Mouse (Mus musculus) gastrocnemius, postnatal 4 days (tissue): ENCODE data around the gene Dmrta2. TPM values are rescaled to one million over a fixed set of nuclear protein-coding genes. Genes with fewer than 3 reads are reported as not detected.

Source experiments
- DNase-seq, 2 experiments: peaks; one replicate each; pipeline ENCODE4 v3.0.0; 2021 to 2022; ENCODE audit warnings: low spot score in 2 of 2, mixed read lengths in 2 of 2
- total RNA-seq, 2 experiments: library from RNA; stranded (reverse); gene quantifications; 2 replicates each; pipeline ENCODE4 v1.2.3; 2021

The Dmrta2 gene
- total RNA-seq, 2 experiments from 2014 or later = 0.44 to 0.75 TPM

DNA sequence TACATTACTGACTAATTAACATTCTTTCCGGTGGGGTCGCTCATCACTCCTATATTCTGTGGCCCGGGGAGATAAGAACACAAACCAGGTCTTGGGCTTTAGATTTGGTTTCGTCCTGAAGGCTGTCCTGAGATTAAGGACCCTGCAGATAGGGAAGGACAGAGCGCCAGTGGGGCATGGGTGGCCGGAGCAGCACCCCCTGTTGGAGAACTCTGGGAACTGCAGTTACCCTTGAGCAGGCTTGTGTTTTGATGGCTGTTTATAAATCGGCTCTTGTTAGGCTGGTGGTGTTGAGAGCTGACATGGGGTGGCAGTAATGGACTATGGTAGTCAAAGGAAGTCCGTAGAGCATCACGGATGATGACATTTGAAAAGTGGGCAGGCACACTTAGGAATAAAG lies 41.3 kb downstream of the Dmrta2 start:
- DNase-seq = no peak

DNA sequence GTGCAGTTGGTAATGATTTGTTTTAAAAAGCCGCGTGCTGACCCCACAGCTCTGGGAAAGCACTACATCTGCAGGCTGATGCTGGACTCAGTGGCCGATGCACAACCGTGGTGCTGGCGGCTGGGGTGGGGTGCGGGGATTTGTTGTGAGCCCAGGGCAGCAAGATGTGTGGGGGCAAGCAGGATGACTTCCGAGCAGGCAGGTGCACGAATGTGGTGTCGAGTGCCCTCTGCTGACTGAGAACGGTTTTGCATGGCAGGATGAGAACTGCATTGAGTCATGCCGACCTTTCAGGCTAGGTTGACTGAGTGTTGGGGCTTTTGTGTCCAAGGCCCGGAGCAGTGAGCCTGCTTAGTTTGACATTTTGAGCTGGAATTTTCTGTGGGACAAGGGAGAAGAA lies 42.4 kb downstream of the Dmrta2 start:
- peak; percentile 37 to 61 for DNase-seq

DNA sequence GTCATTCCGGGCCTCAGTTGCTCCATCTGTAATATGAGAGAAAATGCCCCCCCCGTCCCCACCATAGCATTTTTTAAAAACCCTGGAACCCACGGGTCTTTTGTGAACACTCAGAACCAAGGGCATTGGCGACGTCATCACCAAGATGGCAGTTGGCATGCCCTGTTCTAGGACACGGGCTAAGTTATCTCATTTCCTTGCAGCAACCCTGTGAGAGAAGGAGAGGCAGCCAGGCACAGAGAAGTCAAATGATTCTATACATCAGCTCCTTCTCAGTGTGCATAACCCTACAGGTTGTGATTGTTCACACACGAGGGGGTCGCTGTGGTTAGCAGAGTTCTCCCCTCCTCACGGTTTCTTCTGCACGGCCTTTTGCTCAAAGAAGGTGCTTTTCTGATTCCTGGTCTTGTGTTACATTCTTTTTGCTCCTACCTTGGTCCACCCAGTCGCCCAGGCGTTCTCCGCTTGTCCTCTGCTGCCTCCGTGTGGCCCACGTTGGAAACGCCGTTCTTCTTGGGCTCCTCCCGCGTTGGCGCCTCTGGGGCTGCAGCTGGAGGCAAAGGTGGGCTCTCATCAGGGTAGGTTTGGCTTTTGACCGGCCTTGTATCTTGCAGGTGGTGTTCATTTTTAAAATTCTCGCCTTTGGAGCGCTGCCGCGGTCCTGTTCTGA lies 44.2 kb downstream of the Dmrta2 start:
- DNase-seq = peak; percentile 58 to 75

DNA sequence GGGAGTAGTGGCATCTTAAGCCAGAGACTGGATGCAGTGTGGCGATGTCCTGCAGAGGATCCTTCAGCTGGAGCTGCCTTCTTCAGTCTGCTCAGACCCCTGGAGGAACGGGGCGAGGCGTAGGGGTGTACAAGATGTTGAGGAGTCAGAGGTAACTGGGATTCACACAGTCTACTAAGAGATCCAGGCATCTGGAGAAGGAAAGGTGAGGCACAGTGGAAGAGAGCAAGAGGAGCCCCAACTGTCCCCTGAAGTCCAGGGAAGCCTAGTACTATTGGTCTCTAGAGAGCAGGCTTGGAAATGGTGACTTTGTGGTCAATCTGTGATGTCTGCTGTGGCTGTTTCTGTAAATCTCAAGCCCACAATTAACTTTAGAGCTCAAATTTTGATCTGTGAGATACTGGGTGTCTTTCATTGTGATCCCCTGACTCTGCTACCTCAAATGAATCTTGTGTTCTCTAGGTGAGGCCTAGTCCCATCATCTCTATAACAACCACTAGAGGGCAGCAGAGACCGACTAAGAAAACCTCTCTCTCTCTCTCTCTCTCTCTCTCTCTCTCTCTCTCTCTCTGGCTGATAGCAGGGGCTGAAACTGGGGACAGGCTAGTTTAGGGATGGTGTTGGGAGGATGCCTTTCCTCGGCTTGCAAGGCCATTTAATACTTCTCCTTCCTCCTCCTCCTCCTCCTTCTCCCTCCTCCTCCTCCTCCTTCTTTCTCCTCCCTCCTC lies 50.8 kb downstream of the Dmrta2 start:
- no peak for DNase-seq

DNA sequence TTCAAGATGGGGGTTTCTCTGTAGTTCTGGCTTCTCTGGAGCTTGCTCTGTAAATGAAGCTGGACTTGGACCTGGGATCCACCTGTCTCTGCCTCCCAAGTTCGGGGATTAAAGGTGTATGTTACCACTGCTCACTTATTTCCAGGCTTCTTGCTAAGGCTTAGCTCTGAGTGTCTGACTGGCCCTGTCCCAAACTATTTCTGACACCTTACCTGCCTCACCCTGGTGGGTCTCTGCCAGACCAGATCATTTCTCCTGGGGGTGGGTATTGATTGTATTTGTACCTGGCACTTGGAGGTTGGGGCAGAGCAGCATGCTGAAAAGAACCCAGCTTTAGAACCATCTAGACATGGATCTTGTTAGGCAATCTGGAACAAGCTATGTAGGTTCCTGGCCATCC lies 51.6 kb downstream of the Dmrta2 start:
- DNase-seq = no peak
